Mouse (Mus musculus): ENCODE measurements around the gene Tmem56. TPM values are rescaled to one million over a fixed set of nuclear protein-coding genes. Genes with fewer than 3 reads are reported as not detected.

The Tmem56 gene
- polyA plus RNA-seq, 1 experiment, result 227 TPM

DNA sequence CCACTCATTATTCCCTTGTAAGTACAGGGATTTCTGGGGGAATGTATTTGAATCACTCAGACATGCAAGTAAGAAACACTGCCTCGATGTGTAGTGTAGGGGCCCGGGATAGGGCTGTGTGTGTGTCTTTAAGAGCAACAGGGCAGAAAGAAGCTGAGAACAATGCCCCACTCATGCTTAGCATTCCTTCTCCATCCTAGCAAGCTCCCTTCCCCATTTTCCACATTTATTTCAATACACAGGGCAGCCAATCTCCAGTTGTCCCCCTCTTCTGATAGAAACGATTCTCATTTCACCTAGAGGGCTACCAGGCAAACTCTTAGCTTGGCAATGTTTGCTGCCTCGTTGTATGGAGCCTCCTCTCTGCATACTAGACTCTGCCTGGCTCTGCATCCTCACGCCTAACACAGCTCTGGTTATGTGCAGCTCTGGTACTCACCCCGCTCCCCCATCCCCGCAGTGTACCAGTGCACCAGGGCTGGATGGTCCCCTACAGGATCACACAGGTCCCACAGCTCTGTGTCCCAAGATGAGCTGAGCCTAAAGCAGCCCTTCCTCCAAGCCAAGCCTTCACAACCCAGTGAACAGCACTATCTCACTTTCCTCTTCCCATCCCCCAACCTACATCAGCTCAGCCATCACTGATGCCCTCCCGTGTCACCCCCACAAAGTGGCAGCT, 42.4 kb downstream of the Tmem56 start:
- H3K27me3 ChIP-seq (ENCODE audit: control insufficient read depth, insufficient read depth, low read length), result no peaks in the 10 kb centered on the region
- no peaks in the 10 kb centered on the region for H3K36me3 ChIP-seq (ENCODE audit: control insufficient read depth, insufficient read depth, low read length)
- H3K4me3 ChIP-seq (ENCODE audit: control insufficient read depth, low read depth, low read length), result no peak overlapping the region
- no peaks in the 10 kb centered on the region for H3K4me1 ChIP-seq (ENCODE audit: control insufficient read depth, insufficient read depth, low read length)
- TF ChIP-seq POLR2A (IDR thresholded peaks at IDR 0.05; ENCODE audit: control insufficient read depth, low read depth, low read length) (no peak), CTCF (IDR thresholded peaks at IDR 0.05; ENCODE audit: control insufficient read depth, insufficient read depth, insufficient replicate concordance, low read depth, low read length) (no peak)
- H3K27ac ChIP-seq (ENCODE audit: control insufficient read depth, insufficient read depth, low read depth, low read length), result no peak overlapping the region

DNA sequence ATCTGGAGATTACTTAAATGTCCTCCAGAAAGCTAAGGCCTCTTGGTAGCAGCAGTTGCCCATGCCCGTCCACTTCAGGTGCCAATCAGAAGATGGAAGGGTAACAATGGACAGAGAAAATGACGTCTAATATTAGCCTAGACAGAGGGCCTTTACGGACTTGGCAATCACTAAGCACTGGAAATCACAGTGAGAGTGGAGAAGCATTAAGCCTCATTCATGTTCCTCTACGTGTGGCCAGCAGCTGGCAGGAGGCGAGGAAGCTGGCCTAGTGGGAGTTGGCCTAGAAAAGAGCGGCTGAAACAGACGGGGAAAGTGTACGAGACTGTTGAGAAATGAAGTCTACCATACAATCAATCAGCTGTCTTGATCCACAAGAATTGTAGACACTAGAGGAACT, 43.8 kb downstream of the Tmem56 start:
- Histone ChIP-seq H3K4me3 (ENCODE audit: control insufficient read depth, low read depth, low read length) (no peak overlapping the region), H3K27me3 (ENCODE audit: control insufficient read depth, insufficient read depth, low read length) (no peaks in the 10 kb centered on the region), H3K36me3 (ENCODE audit: control insufficient read depth, insufficient read depth, low read length) (no peaks in the 10 kb centered on the region), H3K4me1 (ENCODE audit: control insufficient read depth, insufficient read depth, low read length) (no peaks in the 10 kb centered on the region), H3K27ac (ENCODE audit: control insufficient read depth, insufficient read depth, low read depth, low read length) (no peak overlapping the region)
- TF ChIP-seq CTCF (IDR thresholded peaks at IDR 0.05; ENCODE audit: control insufficient read depth, insufficient read depth, insufficient replicate concordance, low read depth, low read length), result no peak
- TF ChIP-seq POLR2A (IDR thresholded peaks at IDR 0.05; ENCODE audit: control insufficient read depth, low read depth, low read length), result no peak

DNA sequence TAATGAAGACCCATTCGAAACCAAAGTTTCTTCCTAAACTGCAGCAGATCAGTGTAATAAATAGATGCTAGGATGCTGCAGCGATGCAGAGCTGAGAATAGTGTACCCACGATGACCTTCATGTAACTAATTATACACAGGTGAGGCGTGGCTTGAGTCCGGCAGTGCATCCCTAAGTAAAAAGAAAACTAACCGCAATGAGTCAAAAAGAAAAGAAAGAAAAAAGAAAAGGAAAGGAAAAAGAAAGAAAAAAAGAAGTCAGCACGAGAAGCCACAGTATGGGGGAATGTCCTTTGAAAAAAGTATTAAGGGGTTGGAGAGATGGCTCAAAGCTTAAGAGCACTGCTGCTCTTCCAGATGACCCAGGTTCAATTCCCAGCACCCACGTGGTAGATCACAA, 58.1 kb downstream of the Tmem56 start:
- H3K4me3 ChIP-seq (ENCODE audit: control insufficient read depth, low read depth, low read length), result no peak overlapping the region
- no peak overlapping the region for H3K27ac ChIP-seq (ENCODE audit: control insufficient read depth, insufficient read depth, low read depth, low read length)
- no peaks in the 10 kb centered on the region for H3K4me1 ChIP-seq (ENCODE audit: control insufficient read depth, insufficient read depth, low read length)
- no peaks in the 10 kb centered on the region for H3K27me3 ChIP-seq (ENCODE audit: control insufficient read depth, insufficient read depth, low read length)
- H3K36me3 ChIP-seq (ENCODE audit: control insufficient read depth, insufficient read depth, low read length), result no peaks in the 10 kb centered on the region
- TF ChIP-seq CTCF (IDR thresholded peaks at IDR 0.05; ENCODE audit: control insufficient read depth, insufficient read depth, insufficient replicate concordance, low read depth, low read length), result no peak
- TF ChIP-seq POLR2A (IDR thresholded peaks at IDR 0.05; ENCODE audit: control insufficient read depth, low read depth, low read length), result no peak

DNA sequence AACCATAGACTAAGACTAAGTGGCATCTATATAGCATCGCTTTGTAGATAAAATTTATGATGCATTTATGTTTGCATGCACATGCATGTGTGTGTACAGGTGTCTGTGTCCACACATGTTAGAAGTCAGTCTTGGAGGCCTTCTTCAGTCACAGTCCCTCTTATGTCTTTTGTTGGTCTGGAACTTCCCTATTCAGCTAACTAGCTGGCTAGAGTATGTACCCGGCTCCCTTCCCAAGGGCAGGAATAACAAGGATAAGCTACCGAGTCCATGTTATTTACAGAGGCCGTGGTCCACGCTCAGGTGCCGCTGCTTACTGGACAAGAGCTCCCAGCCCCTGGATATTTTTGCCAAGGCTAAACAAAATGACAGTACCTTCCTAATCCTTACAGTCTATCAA, 58.7 kb downstream of the Tmem56 start:
- Histone ChIP-seq H3K4me1 (ENCODE audit: control insufficient read depth, insufficient read depth, low read length) (no peaks in the 10 kb centered on the region), H3K4me3 (ENCODE audit: control insufficient read depth, low read depth, low read length) (no peak overlapping the region), H3K27ac (ENCODE audit: control insufficient read depth, insufficient read depth, low read depth, low read length) (no peak overlapping the region), H3K36me3 (ENCODE audit: control insufficient read depth, insufficient read depth, low read length) (no peaks in the 10 kb centered on the region), H3K27me3 (ENCODE audit: control insufficient read depth, insufficient read depth, low read length) (no peaks in the 10 kb centered on the region)
- TF ChIP-seq POLR2A (IDR thresholded peaks at IDR 0.05; ENCODE audit: control insufficient read depth, low read depth, low read length), result no peak
- TF ChIP-seq CTCF (IDR thresholded peaks at IDR 0.05; ENCODE audit: control insufficient read depth, insufficient read depth, insufficient replicate concordance, low read depth, low read length), result no peak

DNA sequence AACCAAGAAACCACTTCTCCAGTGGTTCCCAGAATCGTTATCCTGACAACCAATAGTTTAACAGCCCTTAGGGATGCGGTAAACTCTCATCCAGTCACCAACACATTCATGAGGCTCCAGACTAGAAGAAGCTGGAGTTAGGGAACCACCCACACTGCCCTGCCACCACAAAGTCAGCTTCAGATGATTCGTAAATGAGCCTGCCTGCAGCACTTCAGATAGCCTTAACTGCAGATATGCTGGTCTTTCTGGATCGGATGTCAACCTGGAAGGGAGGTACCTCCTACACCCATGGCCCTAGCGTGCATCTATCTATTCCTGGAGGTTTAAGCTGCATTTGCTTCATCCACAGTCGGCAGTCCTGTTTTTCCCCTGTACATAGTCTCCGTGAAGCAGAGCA, 60.9 kb downstream of the Tmem56 start:
- H3K36me3 ChIP-seq (ENCODE audit: control insufficient read depth, insufficient read depth, low read length), result no peaks in the 10 kb centered on the region
- H3K27me3 ChIP-seq (ENCODE audit: control insufficient read depth, insufficient read depth, low read length), result no peaks in the 10 kb centered on the region
- H3K27ac ChIP-seq (ENCODE audit: control insufficient read depth, insufficient read depth, low read depth, low read length), result no peak overlapping the region
- no peaks in the 10 kb centered on the region for H3K4me1 ChIP-seq (ENCODE audit: control insufficient read depth, insufficient read depth, low read length)
- H3K4me3 ChIP-seq (ENCODE audit: control insufficient read depth, low read depth, low read length), result no peak overlapping the region
- TF ChIP-seq CTCF (IDR thresholded peaks at IDR 0.05; ENCODE audit: control insufficient read depth, insufficient read depth, insufficient replicate concordance, low read depth, low read length) (no peak), POLR2A (IDR thresholded peaks at IDR 0.05; ENCODE audit: control insufficient read depth, low read depth, low read length) (no peak)

DNA sequence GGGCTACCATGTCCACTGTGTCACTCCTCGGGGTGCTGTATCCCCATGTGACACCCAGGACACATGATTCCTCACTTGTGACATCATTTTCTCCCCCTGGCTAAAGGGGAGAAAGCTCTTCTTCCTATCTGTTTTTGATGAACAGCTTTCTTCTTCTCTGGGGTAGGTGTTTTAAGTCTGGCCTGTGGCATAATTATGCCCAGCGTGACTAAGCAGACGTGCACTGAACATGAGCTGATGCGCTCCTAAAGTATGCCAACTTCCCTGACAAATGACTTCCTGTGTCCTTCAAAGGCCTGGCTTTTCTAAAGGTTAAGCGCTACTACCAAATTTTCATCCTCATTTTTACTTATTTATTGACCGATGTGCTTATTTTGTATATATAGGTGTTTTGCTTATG, 65.9 kb downstream of the Tmem56 start:
- no peaks in the 10 kb centered on the region for H3K27me3 ChIP-seq (ENCODE audit: control insufficient read depth, insufficient read depth, low read length)
- no peak overlapping the region for H3K27ac ChIP-seq (ENCODE audit: control insufficient read depth, insufficient read depth, low read depth, low read length)
- H3K4me1 ChIP-seq (ENCODE audit: control insufficient read depth, insufficient read depth, low read length), result no peaks in the 10 kb centered on the region
- H3K4me3 ChIP-seq (ENCODE audit: control insufficient read depth, low read depth, low read length), result no peak overlapping the region
- no peak for TF ChIP-seq CTCF (IDR thresholded peaks at IDR 0.05; ENCODE audit: control insufficient read depth, insufficient read depth, insufficient replicate concordance, low read depth, low read length)
- no peak for TF ChIP-seq POLR2A (IDR thresholded peaks at IDR 0.05; ENCODE audit: control insufficient read depth, low read depth, low read length)
- no peaks in the 10 kb centered on the region for H3K36me3 ChIP-seq (ENCODE audit: control insufficient read depth, insufficient read depth, low read length)

DNA sequence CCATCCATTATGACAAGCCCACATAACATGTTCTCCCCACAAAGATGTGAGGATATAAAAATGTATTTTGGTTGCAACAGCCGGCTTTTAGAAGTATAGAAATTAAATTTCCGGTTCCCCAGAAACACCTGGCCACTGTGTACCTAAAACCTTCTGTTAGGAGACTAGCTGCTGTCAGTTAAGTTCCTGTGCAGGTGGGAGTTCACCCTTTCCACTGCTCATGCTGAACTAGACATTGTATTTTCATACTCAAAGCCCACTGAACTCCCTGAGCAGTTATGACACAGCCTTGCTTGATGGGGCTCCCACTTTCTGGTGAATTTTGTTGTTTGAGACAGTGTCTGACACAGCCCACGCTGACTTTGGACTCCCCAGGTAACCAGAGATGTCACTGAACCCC, 69.4 kb downstream of the Tmem56 start:
- H3K4me1 ChIP-seq (ENCODE audit: control insufficient read depth, insufficient read depth, low read length), result no peaks in the 10 kb centered on the region
- no peak overlapping the region for H3K27ac ChIP-seq (ENCODE audit: control insufficient read depth, insufficient read depth, low read depth, low read length)
- no peak overlapping the region for H3K4me3 ChIP-seq (ENCODE audit: control insufficient read depth, low read depth, low read length)
- TF ChIP-seq POLR2A (IDR thresholded peaks at IDR 0.05; ENCODE audit: control insufficient read depth, low read depth, low read length), result no peak
- TF ChIP-seq CTCF (IDR thresholded peaks at IDR 0.05; ENCODE audit: control insufficient read depth, insufficient read depth, insufficient replicate concordance, low read depth, low read length), result no peak
- no peaks in the 10 kb centered on the region for H3K27me3 ChIP-seq (ENCODE audit: control insufficient read depth, insufficient read depth, low read length)
- no peaks in the 10 kb centered on the region for H3K36me3 ChIP-seq (ENCODE audit: control insufficient read depth, insufficient read depth, low read length)

Data from testis, adult 2 months (tissue).